Mouse (Mus musculus) embryonic fibroblast, embryonic 13.5 days (primary cell): ENCODE measurements around the gene Slc37a3.

Experiments
- CTCF ChIP-seq: IDR thresholded peaks from 2 replicates; pipeline ENCODE4 v1.5.1; 2011; ENCODE audit warnings: mild to moderate bottlenecking, control low read depth, low read length, moderate library complexity, borderline replicate concordance; ENCODE audit not compliant: insufficient read depth
- POLR2A ChIP-seq: IDR thresholded peaks from 2 replicates; pipeline ENCODE4 v1.6.1; 2011; ENCODE audit warnings: low read depth, mild to moderate bottlenecking, control low read depth, low read length, moderate library complexity

- TF ChIP-seq POLR2A (no peak), CTCF (no peak)
Observed at GRCm38 (mm10) chr6:39420867-39421266, 43.4 kb upstream of the Slc37a3 start.
